Mouse (Mus musculus) spleen, adult 2 months (tissue): ENCODE results near the gene Rpp25l.
"Not testable (repeated sequence)": the region's sequence is repeated elsewhere in the genome, so short reads cannot be mapped to it uniquely, and the experiment has no call there.

Source experiments
- CTCF ChIP-seq: fragments of 200-500 bp; IDR thresholded peaks from 2 replicates; pipeline ENCODE4 v1.5.1; 2011; ENCODE audit warnings: mild to moderate bottlenecking, inconsistent platforms; ENCODE audit not compliant: insufficient read depth, insufficient read length, insufficient replicate concordance; ENCODE audit errors: extremely low read depth
- POLR2A ChIP-seq: fragments of 200-500 bp; IDR thresholded peaks from 2 replicates; pipeline ENCODE4 v1.6.1; 2011; ENCODE audit warnings: low read depth, low read length, inconsistent platforms

- not testable (repeated sequence) for TF ChIP-seq CTCF, POLR2A
Measured at GRCm38 (mm10) chr4:41700224-41700623, 13.1 kb downstream of the Rpp25l start.
